In genomic region chr5:106847045-106847444, GRCm38 (mm10) we compare ENCODE assay signal across 12 mouse cellular contexts.
DNase-seq lines count a peak whose midpoint lies in the region; ATAC-seq and TF ChIP-seq lines count a peak whose summit lies in the region.
"Had no signal": no experiment of that assay in that cellular context is flagged by ENCODE, and none has a peak within 500 bp of the region (broad histone marks: within the 10 kb centered on the region; RNA-seq: fewer than 3 reads in every experiment).

No protein-coding gene starts in this region.

- no peak overlapping the region for H3K4me2 ChIP-seq in intestine, postnatal 0 days (replicated peaks; ENCODE audit: low read depth)
- H3K4me2 ChIP-seq in intestine, embryonic 15.5 days (replicated peaks): no peak overlapping the region
- no peak overlapping the region for H3K4me2 ChIP-seq in stomach, postnatal 0 days (replicated peaks; ENCODE audit: low read depth)
- H3K4me2 ChIP-seq: midbrain, embryonic 11.5 days had no signal

- H3K9ac ChIP-seq in intestine, postnatal 0 days (ENCODE audit: low read depth, low read length): no peak overlapping the region
- no peak overlapping the region for H3K9ac ChIP-seq in intestine, embryonic 15.5 days
- H3K9ac ChIP-seq in stomach, postnatal 0 days (ENCODE audit: low read length): no peak overlapping the region

- no peaks in the 10 kb centered on the region for H3K4me1 ChIP-seq in intestine, postnatal 0 days (replicated peaks; ENCODE audit: control insufficient read depth, insufficient read depth, low read length)
- no peaks in the 10 kb centered on the region for H3K4me1 ChIP-seq in intestine, embryonic 15.5 days (replicated peaks)
- no peaks in the 10 kb centered on the region for H3K4me1 ChIP-seq in stomach, postnatal 0 days (replicated peaks; ENCODE audit: control insufficient read depth, insufficient read depth)

- H3K9me3 ChIP-seq in intestine, postnatal 0 days (ENCODE audit: control insufficient read depth): no peaks in the 10 kb centered on the region
- no peaks in the 10 kb centered on the region for H3K9me3 ChIP-seq in intestine, embryonic 15.5 days
- H3K9me3 ChIP-seq in stomach, postnatal 0 days (ENCODE audit: control insufficient read depth, low read length): no peaks in the 10 kb centered on the region

- no peak overlapping the region for H3K4me3 ChIP-seq in intestine, postnatal 0 days (ENCODE audit: low read depth, low read length)
- no peak overlapping the region for H3K4me3 ChIP-seq in intestine, embryonic 15.5 days (replicated peaks)
- no peak overlapping the region for H3K4me3 ChIP-seq in stomach, postnatal 0 days (ENCODE audit: low read depth, low read length)

- DNase-seq in thymus, postnatal 25 days: peak; percentile 12
- no peak for DNase-seq in thymus, adult 18-20 months
- DNase-seq in stomach, postnatal 0 days (ENCODE audit: low spot score): no peak
- no peak for DNase-seq in gastrocnemius, postnatal 25 days
- DNase-seq: cerebellum, adult 2 months; gastrocnemius, postnatal 10 days; kidney, adult 8-10 months had no signal

- no peak for ATAC-seq in intestine, postnatal 0 days
- ATAC-seq in intestine, embryonic 15.5 days: no peak
- 0 out of 2 replicates have a peak, but pooled peaks have one; percentile 29 for ATAC-seq in common myeloid progenitor, adult 5-6 weeks (replicated peaks; ENCODE audit: low read depth, poor library complexity, severe bottlenecking)
- no peak for ATAC-seq in stomach, postnatal 0 days (ENCODE audit: low FRiP score, low TSS enrichment)
- ATAC-seq in frontal cortex, adult (ENCODE audit: low TSS enrichment): no peak

- no peaks in the 10 kb centered on the region for H3K27me3 ChIP-seq in intestine, postnatal 0 days (replicated peaks; ENCODE audit: control insufficient read depth, insufficient read depth, low read length)
- H3K27me3 ChIP-seq in intestine, embryonic 15.5 days (replicated peaks): no peaks in the 10 kb centered on the region
- H3K27me3 ChIP-seq in stomach, postnatal 0 days (ENCODE audit: control insufficient read depth, insufficient read depth, low read length): no peaks in the 10 kb centered on the region

- H3K27ac ChIP-seq in intestine, postnatal 0 days (ENCODE audit: low read depth, low read length): no peak overlapping the region
- H3K27ac ChIP-seq in intestine, embryonic 15.5 days: no peak overlapping the region
- no peak overlapping the region for H3K27ac ChIP-seq in stomach, postnatal 0 days (replicated peaks)

- TF ChIP-seq EP300 in stomach, postnatal 0 days (optimal IDR thresholded peaks at IDR 0.05): no peak

- peak; percentile 47 for TF ChIP-seq CTCF in intestine, postnatal 0 days (IDR thresholded peaks at IDR 0.05; ENCODE audit: low read depth)
- TF ChIP-seq CTCF in stomach, postnatal 0 days (IDR thresholded peaks at IDR 0.05; ENCODE audit: low read depth): peak; percentile 50

- H3K36me3 ChIP-seq in intestine, postnatal 0 days (ENCODE audit: control insufficient read depth, insufficient read depth): no peaks in the 10 kb centered on the region
- no peaks in the 10 kb centered on the region for H3K36me3 ChIP-seq in intestine, embryonic 15.5 days
- H3K36me3 ChIP-seq in stomach, postnatal 0 days (ENCODE audit: control insufficient read depth, insufficient read depth, low read length): no peaks in the 10 kb centered on the region
